Mouse (Mus musculus) hindbrain, embryonic 11.5 days (tissue): ENCODE results near the gene Itm2b. TPM values are rescaled to one million over a fixed set of nuclear protein-coding genes. Genes with fewer than 3 reads are reported as not detected.

Experiments
- ATAC-seq: fragments of 200-750 bp; cut with Nextera tagmentation; 2 replicates; pipeline ENCODE4 v1.8.0; 2017; ENCODE audit warnings: mild to moderate bottlenecking, moderate TSS enrichment, moderate library complexity; ENCODE audit not compliant: low FRiP score
- DNase-seq: peaks from one replicate; pipeline ENCODE4 v3.0.0-alpha.2; 2015; ENCODE audit warnings: low spot score
- H3K27ac ChIP-seq: fragments of 300-500 bp; sonication (generic); 2 replicates; pipeline ENCODE4 v1.5.1; 2014; ENCODE audit warnings: mild to moderate bottlenecking, low read depth, low read length
- H3K27me3 ChIP-seq: fragments of 300-500 bp; sonication (generic); 2 replicates; pipeline ENCODE4 v1.6.1; 2014; ENCODE audit warnings: mild to moderate bottlenecking, low read length, moderate library complexity, mixed read lengths; ENCODE audit not compliant: control insufficient read depth, insufficient read depth
- H3K36me3 ChIP-seq: fragments of 300-500 bp; sonication (generic); 2 replicates; pipeline ENCODE4 v1.6.1; 2014; ENCODE audit warnings: mild to moderate bottlenecking, low read length, moderate library complexity, mixed read lengths; ENCODE audit not compliant: control insufficient read depth, insufficient read depth
- H3K4me1 ChIP-seq: fragments of 300-500 bp; sonication (generic); replicated peaks from 2 replicates; pipeline ENCODE4 v1.6.1; 2014; ENCODE audit warnings: low read length, mixed read lengths; ENCODE audit not compliant: control insufficient read depth, insufficient read depth
- H3K4me2 ChIP-seq: fragments of 300-500 bp; sonication (generic); replicated peaks from 2 replicates; pipeline ENCODE4 v1.6.1; 2014; ENCODE audit warnings: mild to moderate bottlenecking, low read depth, low read length
- H3K4me3 ChIP-seq: fragments of 300-500 bp; sonication (generic); 2 replicates; pipeline ENCODE4 v1.5.1; 2014; ENCODE audit warnings: low read depth, low read length
- H3K9ac ChIP-seq: fragments of 300-500 bp; sonication (generic); 2 replicates; pipeline ENCODE4 v1.6.1; 2014; ENCODE audit warnings: low read depth, low read length
- H3K9me3 ChIP-seq: fragments of 300-500 bp; sonication (generic); 2 replicates; pipeline ENCODE4 v1.6.1; 2016; ENCODE audit warnings: low read length; ENCODE audit not compliant: control insufficient read depth
- WGBS: fragments of 180-500 bp; shearing (Covaris S2); extraction: QIAGEN DNeasy Blood & Tissue Kit; methylation state at CpG from one replicate; pipeline ENCODE4 v1.1.7; 2014; 5-methylcytosine and 5-hydroxymethylcytosine counted together
- polyA plus RNA-seq: library from polyadenylated mRNA; unstranded; fragments of >200 nt; fragmentation: Nextera tagmentation; extraction: Ambion mirVana; gene quantifications from 2 replicates; pipeline ENCODE4 v1.2.1, GENCODE M21; 2014

Itm2b gene
- polyA plus RNA-seq, 1 experiment from 2014 or later = 387 TPM

GRCm38 (mm10) chr14:73340051-73340755 is 44.9 kb downstream of the Itm2b start:
- Histone ChIP-seq H3K27ac (no peak overlapping the region), H3K9ac (no peak overlapping the region), H3K27me3 (no peaks in the 10 kb centered on the region), H3K36me3 (no peaks in the 10 kb centered on the region), H3K4me2 (no peak overlapping the region), H3K4me1 (no peaks in the 10 kb centered on the region), H3K9me3 (no peaks in the 10 kb centered on the region), H3K4me3 (no peak overlapping the region)
- DNase-seq (no peak), ATAC-seq (no peak)
- WGBS = 64% methylated on average over 6 of the region's 6 CpGs

- Histone ChIP-seq H3K27ac (no peak overlapping the region), H3K9me3 (no peaks in the 10 kb centered on the region), H3K36me3 (no peaks in the 10 kb centered on the region), H3K4me1 (no peaks in the 10 kb centered on the region), H3K4me3 (no peak overlapping the region), H3K4me2 (no peak overlapping the region), H3K9ac (no peak overlapping the region), H3K27me3 (no peaks in the 10 kb centered on the region)
- no peak for DNase-seq
- WGBS = 61% methylated on average over 3 of the region's 3 CpGs
- ATAC-seq = no peak
These were observed 45.5 kb downstream of the Itm2b start for GRCm38 (mm10) chr14:73339615-73340014.

- WGBS = 75% methylated on average over 6 of the region's 6 CpGs
- Histone ChIP-seq H3K4me1 (no peaks in the 10 kb centered on the region), H3K27me3 (no peaks in the 10 kb centered on the region), H3K9me3 (no peaks in the 10 kb centered on the region), H3K27ac (no peak overlapping the region), H3K9ac (no peak overlapping the region), H3K4me2 (no peak overlapping the region), H3K36me3 (no peaks in the 10 kb centered on the region), H3K4me3 (no peak overlapping the region)
- DNase-seq (no peak), ATAC-seq (no peak)
These were observed 48.6 kb downstream of the Itm2b start for GRCm38 (mm10) chr14:73336316-73337080.

- Histone ChIP-seq H3K27ac (no peak overlapping the region), H3K4me1 (no peaks in the 10 kb centered on the region), H3K27me3 (no peaks in the 10 kb centered on the region), H3K36me3 (no peaks in the 10 kb centered on the region), H3K4me3 (no peak overlapping the region), H3K9ac (no peak overlapping the region), H3K4me2 (no peak overlapping the region), H3K9me3 (no peaks in the 10 kb centered on the region)
- ATAC-seq (no peak), DNase-seq (no peak)
- WGBS = 70% methylated on average over 22 of the region's 22 CpGs
These were observed 49.9 kb downstream of the Itm2b start for GRCm38 (mm10) chr14:73334926-73335805.

- no peak for ATAC-seq
- Histone ChIP-seq H3K4me3 (no peak overlapping the region), H3K36me3 (no peaks in the 10 kb centered on the region), H3K4me1 (no peaks in the 10 kb centered on the region), H3K9ac (no peak overlapping the region), H3K27ac (no peak overlapping the region), H3K4me2 (no peak overlapping the region), H3K27me3 (no peaks in the 10 kb centered on the region), H3K9me3 (no peaks in the 10 kb centered on the region)
- WGBS = 92% methylated on average over 3 of the region's 3 CpGs
- no peak for DNase-seq
These were observed 51.2 kb downstream of the Itm2b start for GRCm38 (mm10) chr14:73333880-73334279.

GRCm38 (mm10) chr14:73331386-73331785 is 53.7 kb downstream of the Itm2b start:
- Histone ChIP-seq H3K27me3 (no peaks in the 10 kb centered on the region), H3K27ac (no peak overlapping the region), H3K4me3 (no peak overlapping the region), H3K9me3 (no peaks in the 10 kb centered on the region), H3K4me2 (no peak overlapping the region), H3K36me3 (no peaks in the 10 kb centered on the region), H3K9ac (no peak overlapping the region), H3K4me1 (no peaks in the 10 kb centered on the region)
- 91% methylated on average over 4 of the region's 4 CpGs for WGBS
- ATAC-seq (no peak), DNase-seq (no peak)

GRCm38 (mm10) chr14:73329871-73330270 is 55.2 kb downstream of the Itm2b start:
- Histone ChIP-seq H3K36me3 (no peaks in the 10 kb centered on the region), H3K4me3 (no peak overlapping the region), H3K27ac (no peak overlapping the region), H3K4me2 (no peak overlapping the region), H3K27me3 (no peaks in the 10 kb centered on the region), H3K9ac (no peak overlapping the region), H3K4me1 (no peaks in the 10 kb centered on the region), H3K9me3 (no peaks in the 10 kb centered on the region)
- DNase-seq = no peak
- WGBS = 90% methylated on average over 2 of the region's 2 CpGs
- ATAC-seq = no peak

- ATAC-seq (no peak), DNase-seq (no peak)
- H3K27me3 ChIP-seq = no peaks in the 10 kb centered on the region
- H3K27ac ChIP-seq = peak overlapping the region; percentile 95
- 10% methylated on average over 8 of the region's 8 CpGs for WGBS
- H3K4me3 ChIP-seq = peak overlapping the region; percentile 96
- no peaks in the 10 kb centered on the region for H3K36me3 ChIP-seq
- H3K4me2 ChIP-seq = peak overlapping the region; percentile 79
- peak overlapping the region; percentile 87 for H3K9ac ChIP-seq
- H3K9me3 ChIP-seq = no peaks in the 10 kb centered on the region
- H3K4me1 ChIP-seq = no peaks in the 10 kb centered on the region
These were observed 58.6 kb downstream of the Itm2b start for GRCm38 (mm10) chr14:73326511-73326910.
